Mouse (Mus musculus) adrenal gland, adult 2 months (tissue): ENCODE results near the gene Setmar. TPM values are rescaled to one million over a fixed set of nuclear protein-coding genes. Genes with fewer than 3 reads are reported as not detected.

Experiments used
- DNase-seq: peaks from one replicate; pipeline ENCODE4 v3.0.0; 2021
- polyA plus RNA-seq: library from polyadenylated mRNA; depleted of rRNA; stranded (reverse); fragments of >200 nt; gene quantifications from 2 replicates; pipeline ENCODE4 v1.2.3, GENCODE M21; 2012; rRNA removed
- total RNA-seq, 2 experiments: library from RNA; stranded (reverse); gene quantifications; 2 replicates each; pipeline ENCODE4 v1.2.3; 2021

The Setmar gene
- total and polyA plus RNA-seq, 3 experiments: 0.68 to 7.8 (median 7.6) TPM

DNA sequence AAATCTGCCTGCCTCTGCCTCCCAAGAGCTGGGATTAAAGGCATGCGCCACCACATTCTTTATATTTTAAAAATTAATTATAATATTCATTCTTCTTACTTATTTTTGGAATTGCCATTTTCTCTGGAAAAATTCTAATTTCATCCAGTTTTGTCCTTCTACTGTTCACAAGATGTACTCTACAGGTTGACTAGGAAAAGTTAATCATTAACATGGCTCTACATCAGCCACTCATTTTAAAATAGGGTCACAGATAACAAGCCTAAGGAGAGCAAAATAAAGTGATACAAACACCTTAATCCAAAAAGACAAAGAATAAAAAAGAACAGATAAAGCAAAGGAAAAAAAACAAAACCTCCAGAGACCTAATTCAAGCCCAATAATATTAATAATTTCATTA is 50.1 kb downstream of the Setmar start:
- DNase-seq: no peak

DNA sequence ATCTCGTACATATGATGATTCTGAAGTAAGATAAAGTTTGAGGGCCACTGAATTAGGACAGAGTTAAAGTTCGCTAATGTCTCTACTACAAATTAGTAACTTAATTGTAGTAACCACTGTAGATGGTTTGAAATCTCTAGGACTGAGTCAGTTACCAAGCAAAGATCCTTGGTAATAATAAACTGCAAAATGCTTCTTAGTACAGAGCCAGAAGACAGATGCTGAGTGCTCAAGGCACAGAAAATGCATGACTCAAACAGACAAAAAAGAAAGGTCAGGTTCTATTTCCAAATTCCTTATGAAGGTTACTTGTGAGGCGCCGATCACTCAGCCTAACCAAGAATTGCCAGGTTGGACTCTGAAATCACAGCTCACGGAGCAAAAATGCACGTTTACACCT is 53.0 kb downstream of the Setmar start:
- no peak for DNase-seq

DNA sequence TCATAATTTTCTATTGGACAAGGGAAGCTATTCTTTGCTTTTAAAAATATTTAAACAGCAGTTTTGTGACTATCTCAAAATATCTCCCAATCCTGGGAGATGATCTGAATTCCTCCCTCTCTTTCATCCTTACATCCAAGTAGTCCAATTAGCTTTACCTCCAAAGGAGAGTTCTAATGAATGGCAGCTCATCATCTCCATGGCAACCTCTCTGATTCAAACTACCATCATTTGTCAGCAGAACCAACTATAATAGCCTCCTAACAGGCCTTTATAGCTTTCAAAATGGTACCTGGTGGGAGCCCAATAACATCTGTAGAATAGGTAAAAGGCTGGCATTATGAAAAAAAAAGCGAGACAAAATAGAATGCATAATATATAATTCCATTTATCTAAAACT is 60.6 kb downstream of the Setmar start:
- no peak for DNase-seq

DNA sequence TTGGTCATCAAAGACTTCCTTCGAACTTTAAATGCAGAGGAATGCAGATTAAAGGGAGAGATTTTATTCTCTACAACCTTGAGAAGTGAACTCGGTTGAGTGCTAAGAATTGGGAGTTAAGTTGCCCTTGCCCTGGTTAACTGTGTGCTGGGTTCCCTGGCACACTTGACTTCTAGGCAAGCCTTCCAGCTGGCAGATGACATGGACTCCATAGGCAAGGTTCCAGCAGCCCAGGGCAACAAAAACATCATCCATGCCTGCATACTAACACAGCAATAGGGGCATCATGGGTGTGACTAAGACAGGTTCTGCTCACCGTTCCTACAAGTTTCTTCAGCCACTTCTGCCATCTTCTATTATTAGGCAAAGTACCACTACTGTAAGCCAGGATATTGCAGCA is 61.8 kb downstream of the Setmar start:
- no peak for DNase-seq

Other genes starting within 250 kb of the Setmar start
- gene Sumf1, start 120.5 kb downstream of the Setmar start, total RNA-seq: 10 to 100 TPM; 37.8 to 44.8 TPM
- 70.3 and 87.0 TPM in 2 replicates for gene Sumf1, start 120.5 kb downstream of the Setmar start, polyA plus RNA-seq
- gene Itpr1, start 148.1 kb downstream of the Setmar start, total RNA-seq: 100 to 1,000 TPM; 120 to 176 TPM
- gene Itpr1, start 148.1 kb downstream of the Setmar start, polyA plus RNA-seq: 13.2 and 23.0 TPM in 2 replicates